Comparison of ENCODE assay signal across 16 mouse cellular contexts in the genomic region with DNA sequence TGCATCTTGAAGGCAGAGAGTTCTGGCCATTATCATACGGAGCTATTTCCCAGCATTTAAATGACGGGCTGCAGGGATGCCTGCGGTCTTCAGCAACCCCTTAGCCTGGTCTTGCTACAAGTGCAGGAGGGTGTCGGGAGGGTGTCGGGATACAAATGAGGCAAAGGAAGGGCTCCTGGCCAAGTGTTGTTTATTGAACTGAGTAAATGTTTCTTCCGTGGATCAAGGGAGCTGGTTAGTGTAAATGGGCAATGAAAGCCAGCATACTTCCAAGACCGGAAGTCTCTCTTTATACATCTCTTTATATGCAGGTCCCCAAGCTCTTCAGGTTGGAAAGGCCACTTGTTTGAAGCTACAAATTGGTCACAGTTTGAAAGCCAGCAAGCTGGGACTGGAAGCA. TPM values are rescaled to one million over a fixed set of nuclear protein-coding genes. Genes with fewer than 3 reads are reported as not detected.
DNase-seq lines count a peak whose midpoint lies in the region; ATAC-seq and TF ChIP-seq lines count a peak whose summit lies in the region.
"Had no signal": no experiment of that assay in that cellular context is flagged by ENCODE, and none has a peak within 500 bp of the region (broad histone marks: within the 10 kb centered on the region; RNA-seq: fewer than 3 reads in every experiment).

No protein-coding gene starts in this region.

- 44% methylated on average over 7 of the region's 7 CpGs for WGBS in forebrain, embryonic 16.5 days
- 66% methylated on average over 7 of the region's 7 CpGs for WGBS in forebrain, embryonic 13.5 days
- WGBS in limb, embryonic 13.5 days = 19% methylated on average over 7 of the region's 7 CpGs
- 54% methylated on average over 7 of the region's 7 CpGs for WGBS in heart, embryonic 11.5 days (ENCODE audit: insufficient replicate concordance)

- H3K36me3 ChIP-seq in forebrain, embryonic 16.5 days (ENCODE audit: control insufficient read depth, insufficient read depth) = no peaks in the 10 kb centered on the region
- no peaks in the 10 kb centered on the region for H3K36me3 ChIP-seq in forebrain, embryonic 13.5 days (ENCODE audit: poor library complexity, severe bottlenecking)
- no peaks in the 10 kb centered on the region for H3K36me3 ChIP-seq in limb, embryonic 13.5 days
- no peaks in the 10 kb centered on the region for H3K36me3 ChIP-seq in heart, embryonic 11.5 days (ENCODE audit: control insufficient read depth, insufficient read depth, low read length)
- H3K36me3 ChIP-seq: heart, embryonic 13.5 days; hindbrain, embryonic 10.5 days; midbrain, embryonic 12.5 days; neural tube, embryonic 12.5 days had no signal

- H3K4me3 ChIP-seq in forebrain, embryonic 16.5 days (replicated peaks; ENCODE audit: low read length) = no peak overlapping the region
- no peak overlapping the region for H3K4me3 ChIP-seq in forebrain, embryonic 13.5 days
- no peak overlapping the region; the same call in 1 of the 2 replicates for H3K4me3 ChIP-seq in layer of hippocampus, adult 2 months
- H3K4me3 ChIP-seq in limb, embryonic 13.5 days = no peak overlapping the region
- H3K4me3 ChIP-seq in heart, embryonic 11.5 days (ENCODE audit: low read depth, low read length) = no peak overlapping the region
- H3K4me3 ChIP-seq: erythroblast, embryonic 14.5 days; heart, embryonic 13.5 days; hindbrain, embryonic 10.5 days; midbrain, embryonic 12.5 days; neural tube, embryonic 12.5 days had no signal

- no peak overlapping the region for H3K9ac ChIP-seq in forebrain, embryonic 16.5 days (replicated peaks; ENCODE audit: low read depth, low read length)
- no peak overlapping the region for H3K9ac ChIP-seq in forebrain, embryonic 13.5 days
- H3K9ac ChIP-seq in limb, embryonic 13.5 days = no peak overlapping the region
- no peak overlapping the region for H3K9ac ChIP-seq in heart, embryonic 11.5 days (ENCODE audit: low read depth, low read length)
- H3K9ac ChIP-seq: heart, embryonic 13.5 days; midbrain, embryonic 12.5 days; neural tube, embryonic 12.5 days had no signal

- no peaks in the 10 kb centered on the region for H3K9me3 ChIP-seq in forebrain, embryonic 16.5 days (ENCODE audit: control insufficient read depth, low read length)
- H3K9me3 ChIP-seq in forebrain, embryonic 13.5 days (replicated peaks) = no peaks in the 10 kb centered on the region
- H3K9me3 ChIP-seq in limb, embryonic 13.5 days = no peaks in the 10 kb centered on the region
- H3K9me3 ChIP-seq in heart, embryonic 11.5 days (replicated peaks; ENCODE audit: control insufficient read depth, low read length) = no peaks in the 10 kb centered on the region
- H3K9me3 ChIP-seq: heart, embryonic 13.5 days; hindbrain, embryonic 10.5 days; midbrain, embryonic 12.5 days; neural tube, embryonic 12.5 days had no signal

- H3K4me1 ChIP-seq in forebrain, embryonic 16.5 days (replicated peaks; ENCODE audit: control insufficient read depth, insufficient read depth, low read length) = 0 out of 2 replicates have a peak, but pooled peaks cover 4% of the 10 kb centered on the region
- no peaks in the 10 kb centered on the region for H3K4me1 ChIP-seq in forebrain, embryonic 13.5 days
- peaks cover 8% of the 10 kb centered on the region for H3K4me1 ChIP-seq in limb, embryonic 13.5 days
- no peaks in the 10 kb centered on the region for H3K4me1 ChIP-seq in heart, embryonic 11.5 days (ENCODE audit: control insufficient read depth, insufficient read depth, low read length)
- H3K4me1 ChIP-seq: midbrain, embryonic 12.5 days; neural tube, embryonic 12.5 days had no signal

- no peak overlapping the region for H3K27ac ChIP-seq in forebrain, embryonic 16.5 days (ENCODE audit: low read length)
- H3K27ac ChIP-seq in forebrain, embryonic 13.5 days = no peak overlapping the region
- H3K27ac ChIP-seq in layer of hippocampus, adult 2 months = peak overlapping the region; percentile 37; the same call in 1 of the 2 replicates
- no peak overlapping the region for H3K27ac ChIP-seq in limb, embryonic 13.5 days
- no peak overlapping the region for H3K27ac ChIP-seq in heart, embryonic 11.5 days (ENCODE audit: low read depth, low read length)
- H3K27ac ChIP-seq: heart, embryonic 13.5 days; hindbrain, embryonic 10.5 days; midbrain, embryonic 12.5 days; neural tube, embryonic 12.5 days had no signal

- ATAC-seq in forebrain, embryonic 16.5 days = peak; percentile 40; the same call in 1 of the 2 replicates
- no peak for ATAC-seq in forebrain, embryonic 13.5 days
- no peak for ATAC-seq in limb, embryonic 13.5 days (ENCODE audit: low FRiP score, low read depth)
- ATAC-seq in heart, embryonic 11.5 days (replicated peaks; ENCODE audit: insufficient number of reproducible peaks, low FRiP score, low TSS enrichment) = no peak

- H3K27me3 ChIP-seq in forebrain, embryonic 16.5 days (replicated peaks; ENCODE audit: control insufficient read depth, insufficient read depth, low read length) = no peaks in the 10 kb centered on the region
- no peaks in the 10 kb centered on the region for H3K27me3 ChIP-seq in forebrain, embryonic 13.5 days
- no peaks in the 10 kb centered on the region for H3K27me3 ChIP-seq in limb, embryonic 13.5 days
- H3K27me3 ChIP-seq in heart, embryonic 11.5 days (ENCODE audit: control insufficient read depth, insufficient read depth, low read length) = no peaks in the 10 kb centered on the region
- H3K27me3 ChIP-seq: heart, embryonic 13.5 days; midbrain, embryonic 12.5 days; neural tube, embryonic 12.5 days had no signal

- TF ChIP-seq CTCF in layer of hippocampus, adult 2 months (conservative IDR thresholded peaks at IDR 0.05) = no peak

- DNase-seq in layer of hippocampus, adult 2 months (ENCODE audit: low spot score in 2 of 2) = no peak
- DNase-seq in layer of hippocampus, adult 9-10 months (ENCODE audit: low spot score) = no peak
- peak; percentile 27 for DNase-seq in brain, adult 2 months (ENCODE audit: low read depth, low spot score)
- no peak for DNase-seq in thymus, postnatal 14 days
- DNase-seq: adrenal gland, adult 8-10 months; gastrocnemius, postnatal 14 days; retina, postnatal 1 day had no signal

- peak overlapping the region; percentile 5; the same call in 1 of the 2 replicates for H3K4me2 ChIP-seq in forebrain, embryonic 16.5 days (ENCODE audit: low read length)
- no peak overlapping the region for H3K4me2 ChIP-seq in forebrain, embryonic 13.5 days
- peak overlapping the region; percentile 23; the same call in 1 of the 2 replicates for H3K4me2 ChIP-seq in limb, embryonic 13.5 days (replicated peaks)
- H3K4me2 ChIP-seq in heart, embryonic 11.5 days = no peak overlapping the region
- H3K4me2 ChIP-seq: heart, embryonic 13.5 days; midbrain, embryonic 12.5 days; neural tube, embryonic 12.5 days had no signal

RNA-seq across cellular contexts. Expression of a gene that starts 23.0 kb away (rescaled TPM):
- polyA plus RNA-seq in forebrain, embryonic 16.5 days (2015; fragmentation: Nextera tagmentation; extraction: Ambion mirVana) = 42.0 and 43.7 TPM in 2 replicates
- polyA plus RNA-seq in forebrain, embryonic 13.5 days (2015; fragmentation: Nextera tagmentation; extraction: Ambion mirVana) = 19.2 and 20.0 TPM in 2 replicates
- 10 to 100 TPM; 52.2 to 59.9 TPM for total RNA-seq in layer of hippocampus, adult 2 months (2021)
- polyA plus RNA-seq in limb, embryonic 13.5 days (2015; fragmentation: Nextera tagmentation; extraction: Ambion mirVana) = 35.5 and 37.8 TPM in 2 replicates
- polyA plus RNA-seq in heart, embryonic 11.5 days (2014; fragmentation: Nextera tagmentation; extraction: Ambion mirVana) = 35.5 and 42.1 TPM in 2 replicates

Comparison
In these comparisons a context has a peak if more than half of its experiments do, and no peak if none do; other contexts are left out.
1. H3K4me2 ChIP-seq: peak in forebrain, embryonic 16.5 days (single experiment) and limb, embryonic 13.5 days (single experiment); none in forebrain, embryonic 13.5 days (single experiment) and heart, embryonic 11.5 days (single experiment).